Comparison of ENCODE assay signal across 27 mouse cellular contexts in genomic region chr14:79196711-79197110, GRCm38 (mm10). TPM values are rescaled to one million over a fixed set of nuclear protein-coding genes. Genes with fewer than 3 reads are reported as not detected.
DNase-seq lines count a peak whose midpoint lies in the region; ATAC-seq and TF ChIP-seq lines count a peak whose summit lies in the region.
"Had no signal": no experiment of that assay in that cellular context is flagged by ENCODE, and none has a peak within 500 bp of the region (broad histone marks: within the 10 kb centered on the region; RNA-seq: fewer than 3 reads in every experiment).

No protein-coding gene starts in this region.

- H3K4me2 ChIP-seq in forebrain, embryonic 14.5 days (ENCODE audit: low read length): no peak overlapping the region
- H3K4me2 ChIP-seq in kidney, postnatal 0 days (ENCODE audit: low read length): no peak overlapping the region
- H3K4me2 ChIP-seq in stomach, embryonic 14.5 days (replicated peaks; ENCODE audit: low read depth, low read length): no peak overlapping the region
- H3K4me2 ChIP-seq in stomach, postnatal 0 days (replicated peaks; ENCODE audit: low read depth): no peak overlapping the region
- H3K4me2 ChIP-seq: embryonic facial prominence, embryonic 12.5 days; embryonic facial prominence, embryonic 15.5 days; forebrain, embryonic 12.5 days; heart, embryonic 12.5 days; heart, embryonic 15.5 days; hindbrain, embryonic 14.5 days had no signal

- TF ChIP-seq POLR2A in kidney, adult 2 months (IDR thresholded peaks at IDR 0.05; ENCODE audit: low read depth, low read length): no peak

- no peaks in the 10 kb centered on the region for H3K36me3 ChIP-seq in forebrain, embryonic 10.5 days (replicated peaks)
- no peaks in the 10 kb centered on the region for H3K36me3 ChIP-seq in forebrain, embryonic 14.5 days (ENCODE audit: control insufficient read depth, insufficient read depth, low read length)
- no peaks in the 10 kb centered on the region for H3K36me3 ChIP-seq in kidney, postnatal 0 days (ENCODE audit: insufficient read depth, low read length)
- peaks cover 3% of the 10 kb centered on the region; the same call in 1 of the 2 replicates for H3K36me3 ChIP-seq in kidney, adult 2 months (ENCODE audit: control insufficient read depth, insufficient read depth, low read length)
- H3K36me3 ChIP-seq in stomach, embryonic 14.5 days (ENCODE audit: control insufficient read depth, insufficient read depth, low read length): no peaks in the 10 kb centered on the region
- no peaks in the 10 kb centered on the region for H3K36me3 ChIP-seq in stomach, postnatal 0 days (ENCODE audit: control insufficient read depth, insufficient read depth, low read length)
- H3K36me3 ChIP-seq: embryonic facial prominence, embryonic 12.5 days; embryonic facial prominence, embryonic 15.5 days; forebrain, embryonic 12.5 days; heart, embryonic 12.5 days; heart, embryonic 15.5 days had no signal

- no peak overlapping the region for H3K9ac ChIP-seq in forebrain, embryonic 14.5 days (ENCODE audit: low read length)
- no peak overlapping the region for H3K9ac ChIP-seq in kidney, postnatal 0 days (ENCODE audit: low read depth, low read length)
- H3K9ac ChIP-seq in stomach, embryonic 14.5 days (replicated peaks; ENCODE audit: low read depth, low read length): no peak overlapping the region
- no peak overlapping the region for H3K9ac ChIP-seq in stomach, postnatal 0 days (ENCODE audit: low read length)
- H3K9ac ChIP-seq: embryonic facial prominence, embryonic 12.5 days; embryonic facial prominence, embryonic 15.5 days; forebrain, embryonic 12.5 days; heart, embryonic 12.5 days; heart, embryonic 15.5 days; hindbrain, embryonic 14.5 days had no signal

- peaks cover 36% of the 10 kb centered on the region for H3K4me1 ChIP-seq in forebrain, embryonic 10.5 days
- H3K4me1 ChIP-seq in forebrain, embryonic 14.5 days (ENCODE audit: control insufficient read depth, insufficient read depth, low read length): peaks cover 19% of the 10 kb centered on the region; the same call in 1 of the 2 replicates
- H3K4me1 ChIP-seq in kidney, postnatal 0 days (replicated peaks; ENCODE audit: insufficient read depth, low read length): no peaks in the 10 kb centered on the region
- no peaks in the 10 kb centered on the region for H3K4me1 ChIP-seq in kidney, adult 2 months (ENCODE audit: control insufficient read depth, insufficient read depth, low read length)
- peaks cover 5% of the 10 kb centered on the region; the same call in 1 of the 2 replicates for H3K4me1 ChIP-seq in stomach, embryonic 14.5 days (ENCODE audit: control insufficient read depth, insufficient read depth, low read length)
- no peaks in the 10 kb centered on the region for H3K4me1 ChIP-seq in stomach, postnatal 0 days (replicated peaks; ENCODE audit: control insufficient read depth, insufficient read depth)
- H3K4me1 ChIP-seq: heart, embryonic 12.5 days; heart, embryonic 15.5 days had no signal

- TF ChIP-seq CTCF in kidney, postnatal 0 days (IDR thresholded peaks at IDR 0.05; ENCODE audit: low read depth): no peak
- TF ChIP-seq CTCF in kidney, adult 2 months (conservative IDR thresholded peaks at IDR 0.05; ENCODE audit: insufficient read depth, insufficient read length, low read depth, low read length): no peak
- TF ChIP-seq CTCF in stomach, postnatal 0 days (IDR thresholded peaks at IDR 0.05; ENCODE audit: low read depth): no peak

- no peaks in the 10 kb centered on the region for H3K27me3 ChIP-seq in forebrain, embryonic 10.5 days (ENCODE audit: poor library complexity, severe bottlenecking)
- H3K27me3 ChIP-seq in forebrain, embryonic 14.5 days (replicated peaks; ENCODE audit: control insufficient read depth, insufficient read depth, low read length): no peaks in the 10 kb centered on the region
- no peaks in the 10 kb centered on the region for H3K27me3 ChIP-seq in kidney, postnatal 0 days (ENCODE audit: insufficient read depth, low read length)
- H3K27me3 ChIP-seq in kidney, adult 2 months (replicated peaks; ENCODE audit: control insufficient read depth, insufficient read depth, low read length): no peaks in the 10 kb centered on the region
- no peaks in the 10 kb centered on the region for H3K27me3 ChIP-seq in stomach, embryonic 14.5 days (ENCODE audit: control insufficient read depth, insufficient read depth, low read length)
- H3K27me3 ChIP-seq in stomach, postnatal 0 days (ENCODE audit: control insufficient read depth, insufficient read depth, low read length): no peaks in the 10 kb centered on the region
- H3K27me3 ChIP-seq: embryonic facial prominence, embryonic 12.5 days; embryonic facial prominence, embryonic 15.5 days; forebrain, embryonic 12.5 days; heart, embryonic 12.5 days; heart, embryonic 15.5 days; Patski had no signal

- H3K27ac ChIP-seq in forebrain, embryonic 10.5 days: peak overlapping the region; percentile 44
- H3K27ac ChIP-seq in forebrain, embryonic 14.5 days (ENCODE audit: low read depth, low read length): no peak overlapping the region
- no peak overlapping the region for H3K27ac ChIP-seq in kidney, postnatal 0 days
- H3K27ac ChIP-seq in kidney, adult 2 months (ENCODE audit: insufficient read depth, low read depth, low read length): no peak overlapping the region
- 0 out of 2 replicates have a peak overlapping the region, but pooled peaks have one; percentile 15 for H3K27ac ChIP-seq in stomach, embryonic 14.5 days (ENCODE audit: low read length)
- no peak overlapping the region for H3K27ac ChIP-seq in stomach, postnatal 0 days (replicated peaks)
- H3K27ac ChIP-seq: embryonic facial prominence, embryonic 12.5 days; embryonic facial prominence, embryonic 15.5 days; forebrain, embryonic 12.5 days; heart, embryonic 15.5 days; hindbrain, embryonic 14.5 days; hindbrain, postnatal 0 days had no signal

- H3K9me3 ChIP-seq in forebrain, embryonic 10.5 days: no peaks in the 10 kb centered on the region
- no peaks in the 10 kb centered on the region for H3K9me3 ChIP-seq in forebrain, embryonic 14.5 days (replicated peaks; ENCODE audit: control insufficient read depth, low read length)
- H3K9me3 ChIP-seq in kidney, postnatal 0 days (replicated peaks; ENCODE audit: low read length): no peaks in the 10 kb centered on the region
- H3K9me3 ChIP-seq in stomach, embryonic 14.5 days (ENCODE audit: control insufficient read depth, low read depth, low read length): no peaks in the 10 kb centered on the region
- H3K9me3 ChIP-seq in stomach, postnatal 0 days (ENCODE audit: control insufficient read depth, low read length): no peaks in the 10 kb centered on the region
- H3K9me3 ChIP-seq: embryonic facial prominence, embryonic 12.5 days; embryonic facial prominence, embryonic 15.5 days; forebrain, embryonic 12.5 days; heart, embryonic 12.5 days; heart, embryonic 15.5 days had no signal

- no peak for DNase-seq in forebrain, embryonic 10.5 days (ENCODE audit: extremely low spot score, low spot score)
- no peak for DNase-seq in forebrain, embryonic 14.5 days (ENCODE audit: low spot score)
- peak; percentile 9 for DNase-seq in kidney, postnatal 0 days (ENCODE audit: low spot score)
- no peak for DNase-seq in kidney, adult 2 months
- DNase-seq in stomach, postnatal 0 days (ENCODE audit: low spot score): no peak
- peak; percentile 57 for DNase-seq in retina, postnatal 1 day
- no peak for DNase-seq in cerebellum, adult 11-12 months
- DNase-seq: adrenal gland, postnatal 10 days; adrenal gland, postnatal 36 days; cerebellum, adult 2 months; cerebellum, adult 9-11 months; cerebellum, postnatal 25 days; gastrocnemius, postnatal 14 days; heart, adult 18-20 months; heart, postnatal 14 days; heart, postnatal 4 days had no signal

- no peak for ATAC-seq in forebrain, embryonic 14.5 days
- no peak for ATAC-seq in kidney, postnatal 0 days (replicated peaks; ENCODE audit: low FRiP score, low read depth)
- ATAC-seq in stomach, embryonic 14.5 days (ENCODE audit: insufficient number of reproducible peaks, insufficient read depth, low FRiP score, low read depth): no peak
- ATAC-seq in stomach, postnatal 0 days (ENCODE audit: low FRiP score, low TSS enrichment): no peak
- ATAC-seq: forebrain, embryonic 16.5 days; hindbrain, postnatal 0 days; Patski had no signal

- WGBS in forebrain, embryonic 10.5 days: 47% methylated on average over 3 of the region's 3 CpGs
- WGBS in forebrain, embryonic 14.5 days: 37% methylated on average over 3 of the region's 3 CpGs
- 59% methylated on average over 3 of the region's 3 CpGs for WGBS in kidney, postnatal 0 days
- 68% methylated on average over 3 of the region's 3 CpGs for WGBS in kidney, adult 2 months
- WGBS in stomach, embryonic 14.5 days: 64% methylated on average over 3 of the region's 3 CpGs
- WGBS in stomach, postnatal 0 days: 57% methylated on average over 3 of the region's 3 CpGs

- H3K4me3 ChIP-seq in forebrain, embryonic 10.5 days: no peak overlapping the region
- H3K4me3 ChIP-seq in forebrain, embryonic 14.5 days (ENCODE audit: low read depth, low read length): no peak overlapping the region
- H3K4me3 ChIP-seq in kidney, postnatal 0 days (replicated peaks; ENCODE audit: low read depth, low read length): no peak overlapping the region
- no peak overlapping the region for H3K4me3 ChIP-seq in kidney, adult 2 months (ENCODE audit: insufficient read depth, low read depth, low read length)
- no peak overlapping the region for H3K4me3 ChIP-seq in stomach, embryonic 14.5 days (ENCODE audit: low read depth, low read length)
- H3K4me3 ChIP-seq in stomach, postnatal 0 days (ENCODE audit: low read depth, low read length): no peak overlapping the region
- H3K4me3 ChIP-seq: embryonic facial prominence, embryonic 12.5 days; embryonic facial prominence, embryonic 15.5 days; forebrain, embryonic 12.5 days; heart, embryonic 12.5 days; heart, embryonic 15.5 days had no signal

- TF ChIP-seq EP300 in stomach, postnatal 0 days (optimal IDR thresholded peaks at IDR 0.05): no peak

RNA-seq across cellular contexts. Expression of gene Zfp957, which starts 50.5 kb away (rescaled TPM):
- polyA plus RNA-seq in forebrain, embryonic 10.5 days (2016; fragmentation: Nextera tagmentation; extraction: Ambion mirVana): not detected in 2 replicates
- not detected in 2 replicates for polyA plus RNA-seq in forebrain, embryonic 14.5 days (2014; fragmentation: Nextera tagmentation; extraction: Ambion mirVana)
- not detected in 2 replicates for polyA plus RNA-seq in kidney, postnatal 0 days (2015; fragmentation: Nextera tagmentation; extraction: Ambion mirVana)
- not detected in 2 replicates for polyA plus RNA-seq in kidney, adult 2 months (2012; rRNA removed)
- polyA plus RNA-seq in stomach, embryonic 14.5 days (2014; fragmentation: Nextera tagmentation; extraction: Ambion mirVana): not detected in 2 replicates
- not detected in 2 replicates for polyA plus RNA-seq in stomach, postnatal 0 days (2015; fragmentation: Nextera tagmentation; extraction: Ambion mirVana)
- polyA plus RNA-seq: cerebellum, adult 2 months; embryonic facial prominence, embryonic 12.5 days; embryonic facial prominence, embryonic 15.5 days; forebrain, embryonic 12.5 days; forebrain, embryonic 16.5 days; heart, embryonic 12.5 days; heart, embryonic 15.5 days; hindbrain, embryonic 11.5 days; hindbrain, embryonic 14.5 days; hindbrain, postnatal 0 days had no signal

Comparison
In these comparisons a context has a peak if more than half of its experiments do, and no peak if none do; other contexts are left out.
1. DNase-seq: peak in kidney, postnatal 0 days (single experiment) and retina, postnatal 1 day (single experiment); none in forebrain, embryonic 10.5 days (single experiment), forebrain, embryonic 14.5 days (single experiment), kidney, adult 2 months (single experiment), stomach, postnatal 0 days (single experiment) and cerebellum, adult 11-12 months (single experiment).
2. H3K27ac ChIP-seq: peak in forebrain, embryonic 10.5 days (single experiment) and stomach, embryonic 14.5 days (single experiment); none in forebrain, embryonic 14.5 days (single experiment), kidney, postnatal 0 days (single experiment), kidney, adult 2 months (single experiment) and stomach, postnatal 0 days (single experiment).